Mouse (Mus musculus): ENCODE results near the gene Sik1. TPM values are rescaled to one million over a fixed set of nuclear protein-coding genes. Genes with fewer than 3 reads are reported as not detected.

Sik1 gene
- total and polyA plus RNA-seq, 3 experiments = 17.1 to 56.9 (median 36.7) TPM

DNA sequence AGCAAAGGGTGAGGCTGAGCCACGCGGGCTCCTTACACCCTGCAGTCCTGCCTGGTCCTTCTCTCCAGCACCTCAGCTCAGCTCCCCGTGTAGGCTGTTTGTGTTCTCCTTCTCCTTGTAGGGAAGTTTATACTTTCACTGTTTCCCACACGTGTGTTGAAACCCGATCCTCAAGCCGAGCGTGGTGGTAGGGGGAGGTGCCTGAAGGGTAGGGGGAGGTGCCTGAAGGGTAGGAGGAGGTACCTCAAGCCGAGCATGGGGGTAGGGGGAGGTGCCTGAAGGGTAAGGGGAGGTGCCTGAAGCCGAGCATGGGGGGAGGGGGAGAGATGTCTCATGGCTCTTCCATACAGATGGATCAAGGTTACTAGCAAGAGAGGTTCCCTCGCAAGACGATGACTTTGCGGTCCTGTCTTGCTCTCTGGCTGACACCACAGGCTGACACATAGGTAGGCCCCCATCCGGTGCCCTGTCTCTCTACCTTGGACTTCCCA is 15.4 kb upstream of the Sik1 start:
- Histone ChIP-seq H3K9me3 (replicated peaks; ENCODE audit: low read length) (no peaks in the 10 kb centered on the region), H3K79me2 (replicated peaks; ENCODE audit: control insufficient read depth, extremely low read depth, insufficient read depth, poor library complexity, severe bottlenecking) (no peaks in the 10 kb centered on the region), H3K9ac (ENCODE audit: insufficient read depth, low read depth) (peak overlapping the region; percentile 41; the same call in 1 of the 2 replicates), H3K36me3 (replicated peaks in 1 of 2; ENCODE audit: control insufficient read depth in 1 of 2, insufficient read depth in 1 of 2, low read length in 1 of 2) (peaks cover 0 to 3% of the 10 kb centered on the region in 2 experiments), H3K4me2 (ENCODE audit: insufficient read depth, low read depth, poor library complexity, severe bottlenecking) (peak overlapping the region; percentile 89), H3K27ac (ENCODE audit: insufficient read depth, low read depth) (peak overlapping the region; percentile 64), H3K4me3 (replicated peaks in 1 of 3; ENCODE audit: low read depth in 2 of 3, low read length in 2 of 3, poor library complexity in 1 of 3) (peak overlapping the region; percentile 55 to 70 (median 67)), H3K4me1 (ENCODE audit: control insufficient read depth in 1 of 2, insufficient read depth in 2 of 2) (peaks cover 50 to 58% of the 10 kb centered on the region in 2 experiments), H3K27me3 (replicated peaks) (no peaks in the 10 kb centered on the region)
- peak; percentile 93 for DNase-seq (ENCODE audit: extremely low read depth)
- dilution Hi-C loops (cut with MboI; ENCODE audit: extremely low pct_ligation_motif_present, extremely low pct_unique_long_range_greater_than_20kb, low sequenced_read_pairs) (no loop called here), in situ Hi-C loops (cut with MboI; ENCODE audit: low pct_ligation_motif_present, low pct_unique_long_range_greater_than_20kb, low sequenced_read_pairs) (loop anchor here (5.0 kb wide), 1 partner anchor 151 kb away; no protein-coding TSS in a partner anchor)
- TF ChIP-seq NELFE (IDR thresholded peaks at IDR 0.05; ENCODE audit: low read depth, low read length) (no peak), JUN (IDR thresholded peaks at IDR 0.05; ENCODE audit: insufficient read depth, low read depth, low read length) (no peak), POLR2A (IDR thresholded peaks at IDR 0.05; ENCODE audit: low read depth, low read length) (peak; percentile 55), KAT2A (IDR thresholded peaks at IDR 0.05; ENCODE audit: insufficient replicate concordance, low read length) (no peak), CHD1 (IDR thresholded peaks at IDR 0.05; ENCODE audit: low read depth, low read length) (no peak), HCFC1 (IDR thresholded peaks at IDR 0.05; ENCODE audit: low read depth, low read length) (no peak), IRF4 (IDR thresholded peaks at IDR 0.05; ENCODE audit: low read depth, low read length) (peak; percentile 39; the same call in 1 of the 2 replicates), MAFK (IDR thresholded peaks at IDR 0.05; ENCODE audit: insufficient replicate concordance, low read length) (no peak), TCF12 (IDR thresholded peaks at IDR 0.05; ENCODE audit: low read depth, low read length) (peak; percentile 79), GABPA (IDR thresholded peaks at IDR 0.05; ENCODE audit: insufficient replicate concordance, low read depth, low read length) (no peak), ZKSCAN1 (IDR thresholded peaks at IDR 0.05; ENCODE audit: borderline replicate concordance, low read depth, low read length) (no peak), PAX5 (IDR thresholded peaks at IDR 0.05; ENCODE audit: low read length) (no peak), NRF1 (IDR thresholded peaks at IDR 0.05; ENCODE audit: low read depth, low read length) (no peak), USF1 (IDR thresholded peaks at IDR 0.05; ENCODE audit: low read depth, low read length) (no peak), MEF2A (IDR thresholded peaks at IDR 0.05; ENCODE audit: borderline replicate concordance, low read depth, low read length) (no peak), UBTF (IDR thresholded peaks at IDR 0.05; ENCODE audit: low read depth, low read length) (no peak), MAX (IDR thresholded peaks at IDR 0.05; ENCODE audit: low read length) (peak; percentile 79), JUND (conservative IDR thresholded peaks at IDR 0.05; ENCODE audit: low read depth, low read length) (no peak), ZNF384 (IDR thresholded peaks at IDR 0.05; ENCODE audit: low read depth, low read length) (no peak), ZMIZ1 (IDR thresholded peaks at IDR 0.05; ENCODE audit: low read depth, low read length) (no peak), ELF1 (IDR thresholded peaks at IDR 0.05; ENCODE audit: low read depth, low read length) (no peak; the same call in 1 of the 2 replicates), EP300 (IDR thresholded peaks at IDR 0.05; ENCODE audit: low read length) (no peak), CHD2 (IDR thresholded peaks at IDR 0.05; ENCODE audit: low read length) (peak; percentile 81), USF2 (conservative IDR thresholded peaks at IDR 0.05; ENCODE audit: low read depth, low read length) (no peak), CTCF (conservative IDR thresholded peaks at IDR 0.05 in 1 of 2, IDR thresholded peaks at IDR 0.05 in 1 of 2; ENCODE audit: low read depth in 2 of 2, low read length in 2 of 2) (no peak), RAD21 (IDR thresholded peaks at IDR 0.05; ENCODE audit: low read depth, low read length) (no peak), RCOR1 (conservative IDR thresholded peaks at IDR 0.05; ENCODE audit: low read depth, low read length) (0 out of 2 replicates have a peak, but pooled peaks have one; percentile 15), MYC (IDR thresholded peaks at IDR 0.05; ENCODE audit: low read depth, low read length) (peak; percentile 72), TBP (conservative IDR thresholded peaks at IDR 0.05; ENCODE audit: low read depth, low read length) (peak; percentile 64; the same call in 1 of the 2 replicates), POLR2AphosphoS2 (IDR thresholded peaks at IDR 0.05; ENCODE audit: low read depth, low read length) (no peak), SIN3A (IDR thresholded peaks at IDR 0.05; ENCODE audit: low read length) (peak; percentile 69; the same call in 1 of the 2 replicates), SMC3 (IDR thresholded peaks at IDR 0.05; ENCODE audit: low read depth, low read length) (0 out of 2 replicates have a peak, but pooled peaks have one; percentile 2), ZC3H11A (IDR thresholded peaks at IDR 0.05; ENCODE audit: low read depth, low read length) (no peak), MAZ (IDR thresholded peaks at IDR 0.05; ENCODE audit: low read depth, low read length) (peak; percentile 76; the same call in 1 of the 2 replicates), BHLHE40 (IDR thresholded peaks at IDR 0.05; ENCODE audit: low read depth, low read length) (peak; percentile 97), ETS1 (conservative IDR thresholded peaks at IDR 0.05; ENCODE audit: low read depth, low read length) (peak; percentile 75), MXI1 (IDR thresholded peaks at IDR 0.05; ENCODE audit: low read depth, low read length) (peak; percentile 84; the same call in 1 of the 2 replicates), E2F4 (IDR thresholded peaks at IDR 0.05; ENCODE audit: insufficient replicate concordance, low read depth, low read length) (no peak)

All from CH12.LX (cell line).